Mouse (Mus musculus) neural tube, embryonic 11.5 days (tissue): ENCODE results near the gene 4930404H24Rik. TPM values are rescaled to one million over a fixed set of nuclear protein-coding genes. Genes with fewer than 3 reads are reported as not detected.

Source experiments
- ATAC-seq: fragments of 200-750 bp; cut with Nextera tagmentation; 2 replicates; pipeline ENCODE4 v1.8.0; 2017; ENCODE audit warnings: moderate number of reproducible peaks, mild to moderate bottlenecking, moderate TSS enrichment, moderate library complexity; ENCODE audit not compliant: insufficient read depth, low FRiP score, low TSS enrichment
- DNase-seq: peaks from one replicate; pipeline ENCODE4 v3.0.0-alpha.2; 2015; ENCODE audit warnings: low spot score
- H3K27ac ChIP-seq: fragments of 300-500 bp; sonication (generic); 2 replicates; pipeline ENCODE4 v1.5.1; 2014; ENCODE audit warnings: low read depth, mild to moderate bottlenecking, low read length
- H3K27me3 ChIP-seq: fragments of 300-500 bp; sonication (generic); 2 replicates; pipeline ENCODE4 v1.6.1; 2014; ENCODE audit warnings: mild to moderate bottlenecking, low read length, mixed read lengths; ENCODE audit not compliant: control insufficient read depth, insufficient read depth
- H3K36me3 ChIP-seq: fragments of 300-500 bp; sonication (generic); 2 replicates; pipeline ENCODE4 v1.6.1; 2014; ENCODE audit warnings: mild to moderate bottlenecking, low read length, moderate library complexity, mixed read lengths; ENCODE audit not compliant: control insufficient read depth, insufficient read depth
- H3K4me1 ChIP-seq: fragments of 300-500 bp; sonication (generic); 2 replicates; pipeline ENCODE4 v1.6.1; 2014; ENCODE audit warnings: low read length, mixed read lengths; ENCODE audit not compliant: control insufficient read depth, insufficient read depth
- H3K4me2 ChIP-seq: fragments of 300-500 bp; sonication (generic); 2 replicates; pipeline ENCODE4 v1.6.1; 2014; ENCODE audit warnings: low read depth, mild to moderate bottlenecking, moderate library complexity
- H3K4me3 ChIP-seq: fragments of 300-500 bp; sonication (generic); 2 replicates; pipeline ENCODE4 v1.5.1; 2014; ENCODE audit warnings: low read depth, low read length
- H3K9ac ChIP-seq: fragments of 300-500 bp; sonication (generic); 2 replicates; pipeline ENCODE4 v1.6.1; 2014; ENCODE audit warnings: mild to moderate bottlenecking, low read length
- H3K9me3 ChIP-seq: fragments of 300-500 bp; sonication (generic); 2 replicates; pipeline ENCODE4 v1.6.1; 2016; ENCODE audit warnings: low read length; ENCODE audit not compliant: control insufficient read depth
- WGBS: fragments of 180-500 bp; shearing (Covaris S2); extraction: QIAGEN DNeasy Blood & Tissue Kit; methylation state at CpG from one replicate; pipeline ENCODE4 v1.1.7; 2014; 5-methylcytosine and 5-hydroxymethylcytosine counted together
- polyA plus RNA-seq: library from polyadenylated mRNA; unstranded; fragments of >200 nt; fragmentation: Nextera tagmentation; extraction: Ambion mirVana; gene quantifications from 2 replicates; pipeline ENCODE4 v1.2.1, GENCODE M21; 2014

Gene 4930404H24Rik
- polyA plus RNA-seq, 1 experiment from 2014 or later, result not detected

- DNase-seq (no peak), ATAC-seq (no peak)
- WGBS, result 82% methylated on average over 6 of the region's 6 CpGs
- H3K27ac ChIP-seq, result no peak overlapping the region
- H3K9me3 ChIP-seq, result no peaks in the 10 kb centered on the region
- H3K9ac ChIP-seq, result no peak overlapping the region
- H3K4me3 ChIP-seq, result no peak overlapping the region
- H3K4me1 ChIP-seq, result no peaks in the 10 kb centered on the region; the same call in 1 of the 2 replicates
- H3K4me2 ChIP-seq, result no peak overlapping the region
- H3K27me3 ChIP-seq, result no peaks in the 10 kb centered on the region
- H3K36me3 ChIP-seq, result no peaks in the 10 kb centered on the region
Measured at GRCm38 (mm10) chr2:153448519-153448918, 44.1 kb upstream of the 4930404H24Rik start.

GRCm38 (mm10) chr2:153453961-153454759 is 38.4 kb upstream of the 4930404H24Rik start:
- H3K4me1 ChIP-seq, result peaks cover 3% of the 10 kb centered on the region; the same call in 1 of the 2 replicates
- no peaks in the 10 kb centered on the region for H3K36me3 ChIP-seq
- DNase-seq (no peak), ATAC-seq (no peak)
- no peak overlapping the region for H3K4me3 ChIP-seq
- no peak overlapping the region for H3K9ac ChIP-seq
- H3K4me2 ChIP-seq, result no peak overlapping the region
- H3K9me3 ChIP-seq, result no peaks in the 10 kb centered on the region
- WGBS, result 69% methylated on average over 12 of the region's 12 CpGs
- H3K27me3 ChIP-seq, result no peaks in the 10 kb centered on the region
- H3K27ac ChIP-seq, result no peak overlapping the region

GRCm38 (mm10) chr2:153454841-153455506 is 37.6 kb upstream of the 4930404H24Rik start:
- WGBS, result 63% methylated on average over 9 of the region's 9 CpGs

GRCm38 (mm10) chr2:153457467-153457866 is 35.1 kb upstream of the 4930404H24Rik start:
- 14% methylated on average over 4 of the region's 4 CpGs for WGBS
- Histone ChIP-seq H3K36me3 (no peaks in the 10 kb centered on the region), H3K4me1 (peaks cover 3% of the 10 kb centered on the region; the same call in 1 of the 2 replicates)

More at GRCm38 (mm10) chr2:153454841-153455506, 37.6 kb upstream of the 4930404H24Rik start:
- Histone ChIP-seq H3K4me2 (no peak overlapping the region), H3K9me3 (no peaks in the 10 kb centered on the region), H3K9ac (no peak overlapping the region), H3K4me3 (no peak overlapping the region), H3K4me1 (peaks cover 3% of the 10 kb centered on the region; the same call in 1 of the 2 replicates), H3K27ac (no peak overlapping the region), H3K27me3 (no peaks in the 10 kb centered on the region), H3K36me3 (no peaks in the 10 kb centered on the region)
- DNase-seq (no peak), ATAC-seq (no peak)

GRCm38 (mm10) chr2:153458022-153458441 is 34.6 kb upstream of the 4930404H24Rik start:
- 29% methylated on average over 3 of the region's 3 CpGs for WGBS
- Histone ChIP-seq H3K9me3 (no peaks in the 10 kb centered on the region), H3K9ac (no peak overlapping the region), H3K4me2 (no peak overlapping the region), H3K27ac (peak overlapping the region; percentile 36; the same call in 1 of the 2 replicates), H3K4me3 (no peak overlapping the region), H3K4me1 (peaks cover 3% of the 10 kb centered on the region; the same call in 1 of the 2 replicates), H3K27me3 (no peaks in the 10 kb centered on the region), H3K36me3 (no peaks in the 10 kb centered on the region)
- no peak for DNase-seq
- ATAC-seq, result no peak

More at GRCm38 (mm10) chr2:153457467-153457866, 35.1 kb upstream of the 4930404H24Rik start:
- Histone ChIP-seq H3K4me3 (no peak overlapping the region), H3K4me2 (no peak overlapping the region), H3K27me3 (no peaks in the 10 kb centered on the region), H3K9ac (no peak overlapping the region), H3K27ac (peak overlapping the region; percentile 36; the same call in 1 of the 2 replicates), H3K9me3 (no peaks in the 10 kb centered on the region)
- no peak for ATAC-seq
- no peak for DNase-seq

GRCm38 (mm10) chr2:153463257-153463656 is 29.3 kb upstream of the 4930404H24Rik start:
- no peak overlapping the region for H3K9ac ChIP-seq
- ATAC-seq (no peak), DNase-seq (no peak)
- H3K4me1 ChIP-seq, result no peaks in the 10 kb centered on the region; the same call in 1 of the 2 replicates
- H3K9me3 ChIP-seq, result no peaks in the 10 kb centered on the region
- H3K4me2 ChIP-seq, result no peak overlapping the region
- H3K36me3 ChIP-seq, result no peaks in the 10 kb centered on the region
- no peaks in the 10 kb centered on the region for H3K27me3 ChIP-seq
- no peak overlapping the region for H3K27ac ChIP-seq
- H3K4me3 ChIP-seq, result no peak overlapping the region
- WGBS, result 76% methylated on average over 3 of the region's 3 CpGs

- peaks cover 13% of the 10 kb centered on the region for H3K4me1 ChIP-seq
- DNase-seq (no peak), ATAC-seq (no peak)
- no peaks in the 10 kb centered on the region for H3K9me3 ChIP-seq
- WGBS, result 89% methylated on average over 1 of the region's 1 CpGs
- no peak overlapping the region for H3K27ac ChIP-seq
- no peak overlapping the region for H3K9ac ChIP-seq
- no peaks in the 10 kb centered on the region for H3K27me3 ChIP-seq
- no peak overlapping the region for H3K4me3 ChIP-seq
- H3K36me3 ChIP-seq, result no peaks in the 10 kb centered on the region
- H3K4me2 ChIP-seq, result no peak overlapping the region
Measured at GRCm38 (mm10) chr2:153467372-153467771, 25.2 kb upstream of the 4930404H24Rik start.

GRCm38 (mm10) chr2:153469317-153469716 is 23.3 kb upstream of the 4930404H24Rik start:
- H3K27ac ChIP-seq, result peak overlapping the region; percentile 56; the same call in 1 of the 2 replicates
- no peaks in the 10 kb centered on the region for H3K27me3 ChIP-seq
- DNase-seq, result no peak
- no peaks in the 10 kb centered on the region for H3K9me3 ChIP-seq
- 37% methylated on average over 2 of the region's 2 CpGs for WGBS
- no peaks in the 10 kb centered on the region for H3K36me3 ChIP-seq
- no peak for ATAC-seq
- H3K4me1 ChIP-seq, result peaks cover 13% of the 10 kb centered on the region
- no peak overlapping the region for H3K4me3 ChIP-seq
- H3K4me2 ChIP-seq, result no peak overlapping the region
- no peak overlapping the region; the same call in 1 of the 2 replicates for H3K9ac ChIP-seq
